Mouse (Mus musculus) yolk sac, embryonic 10.5 days (tissue): ENCODE data around the gene Trim29.

Experiments used
- DNase-seq: peaks from one replicate; pipeline ENCODE4 v3.0.0-alpha.2; 2017; ENCODE audit warnings: low spot score

Trim29 gene

GRCm38 (mm10) chr9:43310538-43310937, at the start of gene Trim29:
Gene Trim29, plus strand, starts transcription at chr9:43310848.
- no peak for DNase-seq

- DNase-seq: peak; percentile 68
These were observed 49.3 kb upstream of the Trim29 start for GRCm38 (mm10) chr9:43261124-43261907.

GRCm38 (mm10) chr9:43261941-43262340, 48.7 kb upstream of the Trim29 start:
- DNase-seq: no peak

- DNase-seq: peak; percentile 60
These were observed 48.3 kb upstream of the Trim29 start for GRCm38 (mm10) chr9:43262390-43262789.

- peak; percentile 41 for DNase-seq
These were observed 47.7 kb upstream of the Trim29 start for GRCm38 (mm10) chr9:43262811-43263550.

- peak; percentile 92 for DNase-seq
These were observed 46.6 kb upstream of the Trim29 start for GRCm38 (mm10) chr9:43263946-43264451.

- no peak for DNase-seq
These were observed 45.5 kb upstream of the Trim29 start for GRCm38 (mm10) chr9:43265194-43265593.

- no peak for DNase-seq
These were observed 43.3 kb upstream of the Trim29 start for GRCm38 (mm10) chr9:43267357-43267756.

- DNase-seq: no peak
These were observed 41.5 kb upstream of the Trim29 start for GRCm38 (mm10) chr9:43269166-43269565.

GRCm38 (mm10) chr9:43270723-43271252, 39.9 kb upstream of the Trim29 start:
- no peak for DNase-seq

GRCm38 (mm10) chr9:43271761-43272518, 38.7 kb upstream of the Trim29 start:
- no peak for DNase-seq

GRCm38 (mm10) chr9:43273735-43274134, 36.9 kb upstream of the Trim29 start:
- no peak for DNase-seq

GRCm38 (mm10) chr9:43284284-43284683, 26.4 kb upstream of the Trim29 start:
- peak; percentile 77 for DNase-seq

- no peak for DNase-seq
These were observed 25.4 kb upstream of the Trim29 start for GRCm38 (mm10) chr9:43285281-43285680.

GRCm38 (mm10) chr9:43286870-43287269, 23.8 kb upstream of the Trim29 start:
- DNase-seq: peak; percentile 64

GRCm38 (mm10) chr9:43293058-43293457, 17.6 kb upstream of the Trim29 start:
- no peak for DNase-seq

GRCm38 (mm10) chr9:43300394-43300793, 10.3 kb upstream of the Trim29 start:
- DNase-seq: no peak

- no peak for DNase-seq
These were observed 7.7 kb upstream of the Trim29 start for GRCm38 (mm10) chr9:43302989-43303388.

- DNase-seq: no peak
These were observed 4.8 kb upstream of the Trim29 start for GRCm38 (mm10) chr9:43305882-43306281.

- no peak for DNase-seq
These were observed 1.4 kb upstream of the Trim29 start for GRCm38 (mm10) chr9:43309087-43309872.

GRCm38 (mm10) chr9:43312190-43312589, 1.5 kb downstream of the Trim29 start:
- no peak for DNase-seq
